Mouse (Mus musculus) neutrophil, adult 83 days (primary cell): ENCODE data around the gene BC037034. TPM values are rescaled to one million over a fixed set of nuclear protein-coding genes. Genes with fewer than 3 reads are reported as not detected.

Experiments used
- total RNA-seq, 2 experiments: library from RNA; stranded (reverse); gene quantifications; one replicate each; pipeline ENCODE4 v1.2.4; 2023

The BC037034 gene
- 100 to 1,000 TPM; 119 to 122 TPM for total RNA-seq

DNA sequence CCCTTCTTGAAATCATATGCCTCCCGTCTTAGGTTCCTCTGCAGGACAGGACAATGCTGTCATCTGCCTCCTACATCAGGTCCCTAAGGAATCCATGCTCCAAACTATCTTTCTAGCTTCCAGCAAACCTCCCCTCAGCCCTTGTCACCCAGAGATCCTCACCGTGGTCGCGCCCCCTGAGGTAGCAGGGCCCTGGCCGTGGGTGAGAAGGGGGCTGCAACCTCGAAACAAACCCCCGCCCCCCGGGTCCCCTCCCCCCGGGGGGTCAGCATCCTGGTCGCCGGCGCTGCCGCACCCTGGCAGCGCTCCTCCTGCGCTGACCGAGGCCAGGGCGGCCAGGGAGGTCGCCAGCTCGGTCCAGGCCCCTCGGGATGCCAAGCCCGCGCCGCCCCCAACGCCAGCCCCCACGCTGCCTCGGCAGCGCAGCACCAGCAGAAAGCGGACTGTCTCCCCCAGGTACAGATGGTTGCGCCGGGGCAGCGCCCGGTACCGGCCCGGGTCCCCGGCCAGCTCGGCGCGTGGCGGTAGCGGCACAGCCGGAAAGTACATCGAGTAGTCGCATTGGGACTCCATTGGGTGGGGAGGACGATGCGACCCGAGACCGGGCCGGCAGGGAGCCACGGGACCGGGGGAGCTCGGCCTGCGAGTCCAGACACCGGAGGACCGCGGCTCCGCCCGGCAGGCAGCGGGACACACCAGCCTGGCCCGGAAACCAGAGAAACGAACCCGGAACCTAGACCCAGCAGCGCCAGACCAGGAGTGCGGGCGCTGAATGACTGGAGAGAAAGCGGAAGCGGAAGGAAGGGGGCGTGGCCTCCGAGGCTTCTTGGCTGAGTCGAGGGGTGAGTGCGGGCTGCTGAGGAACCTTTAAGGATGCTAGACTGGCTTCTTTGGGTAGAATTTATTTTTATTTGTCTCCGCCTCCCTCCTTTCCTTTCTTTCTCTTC, at the start of gene BC037034:
Gene BC037034, minus strand, starts transcription at position 774 of the 947 bp plus-strand sequence.

GRCm38 (mm10) chr5:138279585-138280424, 16.0 kb upstream of the BC037034 start, which contains the start of the genes Gm43720, Gpc2 and Stag3:
Gm43720 (minus strand) TSS chr5:138279958.
Gpc2 (minus strand) TSS chr5:138280005.
Stag3 (plus strand) TSS chr5:138280240.

GRCm38 (mm10) chr5:138272409-138272923, 8.6 kb upstream of the BC037034 start, which contains the start of gene Gal3st4:
Gal3st4 (minus strand) TSS chr5:138272840.

DNA sequence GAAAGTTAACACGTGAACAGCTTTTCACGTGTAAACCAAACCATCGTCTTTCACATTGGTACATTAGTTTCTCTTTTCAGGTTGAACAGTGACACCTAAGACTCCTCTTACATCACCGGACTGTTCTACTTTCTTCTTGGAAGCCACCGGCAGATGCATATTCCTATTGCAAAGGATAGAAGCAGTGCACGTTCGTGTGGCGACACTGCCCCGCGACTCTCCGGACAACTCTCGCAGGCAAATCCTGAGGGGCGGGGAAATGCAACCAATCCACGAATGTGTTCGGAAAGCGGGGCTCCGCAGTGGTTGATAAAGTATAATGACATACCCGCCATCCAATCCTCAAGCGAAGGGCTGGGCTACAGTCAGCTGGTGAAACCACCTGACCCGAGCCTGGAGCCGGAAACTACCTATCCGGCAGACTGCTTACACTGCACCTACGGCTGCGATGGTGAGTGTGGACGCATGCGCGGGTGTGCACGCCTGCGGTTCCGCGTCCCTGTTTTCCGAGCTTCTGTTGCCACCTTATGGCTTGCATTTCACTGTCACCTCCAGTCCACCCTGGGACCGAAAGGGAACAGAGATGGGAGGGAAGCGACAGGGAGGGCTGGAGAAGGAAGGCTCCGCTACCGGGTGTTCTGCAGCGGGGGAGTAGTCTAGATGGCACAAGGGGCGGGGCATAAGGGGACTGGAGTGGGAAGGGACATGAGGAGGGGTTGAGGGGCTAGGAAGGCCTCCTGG, 8.3 kb downstream of the BC037034 start, which contains the start of gene Lamtor4:
Gene Lamtor4, plus strand, starts transcription at position 130 of the 741 bp plus-strand sequence.

GRCm38 (mm10) chr5:138225700-138226099, 38.1 kb downstream of the BC037034 start, which contains the start of gene Nxpe5:
Nxpe5 (plus strand) TSS chr5:138225898.

Other genes with a start within 250 kb of the BC037034 start
- gene Smok3a, start 242.8 kb downstream of the BC037034 start, total RNA-seq: not detected
- gene Smok3b, start 242.6 kb downstream of the BC037034 start, total RNA-seq: not detected
- not detected for gene Smok3c, start 210.8 kb downstream of the BC037034 start, total RNA-seq
- 1 to 10 TPM; 6.6 to 8.1 TPM for gene Zkscan1, start 178.9 kb downstream of the BC037034 start, total RNA-seq
- 1 to 10 TPM; 5.1 to 6.5 TPM for gene Zscan21, start 147.1 kb downstream of the BC037034 start, total RNA-seq
- 1 to 10 TPM; 2.5 to 3.0 TPM for gene Zfp113, start 108.3 kb downstream of the BC037034 start, total RNA-seq
- 10 to 100 TPM; 44.9 to 49.7 TPM for gene Cops6, start 103.0 kb downstream of the BC037034 start, total RNA-seq
- gene Ap4m1, start 92.0 kb downstream of the BC037034 start, total RNA-seq: 10 to 100 TPM; 26.7 to 29.6 TPM
- 100 to 1,000 TPM; 144 to 160 TPM for gene Mcm7, start 91.6 kb downstream of the BC037034 start, total RNA-seq
- 10 to 100 TPM; 24.1 to 27.5 TPM for gene Taf6, start 76.6 kb downstream of the BC037034 start, total RNA-seq
- 10 to 100 TPM; 13.6 to 13.8 TPM for gene Cnpy4, start 76.5 kb downstream of the BC037034 start, total RNA-seq
- gene Mblac1, start 69.7 kb downstream of the BC037034 start, total RNA-seq: 1 to 10 TPM; 5.1 to 6.6 TPM
- 1 to 10 TPM; 1.1 to 1.9 TPM for gene Nxpe5, start 38.1 kb downstream of the BC037034 start, total RNA-seq
- gene Lamtor4, start 8.6 kb downstream of the BC037034 start, total RNA-seq: 100 to 1,000 TPM; 155 to 163 TPM
- gene Gal3st4, start 8.8 kb upstream of the BC037034 start, total RNA-seq: not detected
- gene Gm43720, start 15.9 kb upstream of the BC037034 start, total RNA-seq: not detected
- gene Gpc2, start 16.0 kb upstream of the BC037034 start, total RNA-seq: 1 to 10 TPM; 3.0 to 4.1 TPM
- 1 to 10 TPM; 1.7 to 2.2 TPM for gene Stag3, start 16.2 kb upstream of the BC037034 start, total RNA-seq
- 1 to 10 TPM; 1.2 to 1.7 TPM for gene Pvrig, start 77.9 kb upstream of the BC037034 start, total RNA-seq
- 1 to 10 TPM; 5.3 to 6.3 TPM for gene Zfp157, start 177.4 kb upstream of the BC037034 start, total RNA-seq